Mouse (Mus musculus): Measurements from ENCODE around the gene St3gal3.

Gene St3gal3

DNA sequence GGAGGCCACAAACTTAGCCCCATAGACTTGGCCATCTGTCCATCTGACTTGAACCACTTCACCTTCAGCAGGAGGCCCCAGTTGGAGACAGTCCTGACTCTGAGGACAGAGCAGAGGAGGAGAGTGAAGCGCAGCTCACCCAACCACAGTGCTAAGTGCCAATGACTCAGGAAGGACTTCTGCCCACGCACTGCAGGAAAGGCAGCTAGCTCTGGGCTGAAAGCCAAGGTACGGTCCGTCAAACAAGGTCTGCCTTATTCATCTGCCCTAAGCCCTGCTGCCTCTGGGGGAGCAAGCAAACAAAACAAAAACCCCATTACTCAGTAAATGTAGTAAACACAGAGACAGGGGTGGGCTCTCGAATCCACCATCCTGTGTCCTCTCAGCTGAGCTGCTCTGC lies 4.2 kb upstream of the St3gal3 start:
- peak; percentile 81 for DNase-seq

DNA sequence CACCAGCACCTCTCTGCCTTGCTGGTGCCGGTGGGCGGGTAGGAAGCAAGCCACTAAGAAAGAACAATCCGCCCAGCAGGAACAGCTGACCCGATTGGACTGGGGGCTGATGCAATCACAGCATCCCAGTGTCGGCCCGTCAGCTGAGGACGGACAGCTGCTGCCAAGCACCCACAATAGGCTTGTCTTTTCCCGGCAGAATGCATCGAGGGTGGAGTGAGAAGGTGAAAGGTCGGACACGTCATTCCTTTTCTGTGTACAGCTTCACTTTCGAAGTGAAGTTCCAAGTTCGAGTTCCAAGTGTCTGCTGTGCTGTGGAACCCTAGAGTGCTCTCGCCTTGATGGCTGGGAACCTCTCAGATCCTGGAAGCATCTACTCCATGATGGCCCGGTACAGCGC lies 3.1 kb upstream of the St3gal3 start:
- peak; percentile 55 for DNase-seq

DNA sequence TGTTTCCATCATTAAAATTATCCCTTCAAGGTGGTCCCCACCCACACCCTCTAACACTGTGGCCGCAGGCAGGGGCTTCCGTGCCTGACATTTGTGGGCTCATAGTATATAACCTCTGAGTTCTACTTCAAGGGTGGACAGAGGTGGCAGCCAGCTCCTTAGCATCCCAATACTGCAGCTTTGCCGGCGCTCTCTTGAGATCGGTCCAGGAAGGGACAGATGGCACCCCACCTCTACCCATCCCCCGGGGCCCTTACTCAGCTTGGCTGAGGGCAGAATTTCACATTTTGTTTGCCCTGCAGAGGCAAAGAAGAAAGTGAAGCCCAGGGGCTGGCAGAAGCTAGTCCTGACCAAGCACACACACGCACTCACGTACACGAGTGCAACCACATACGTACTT lies 2.6 kb upstream of the St3gal3 start:
- DNase-seq = no peak

DNA sequence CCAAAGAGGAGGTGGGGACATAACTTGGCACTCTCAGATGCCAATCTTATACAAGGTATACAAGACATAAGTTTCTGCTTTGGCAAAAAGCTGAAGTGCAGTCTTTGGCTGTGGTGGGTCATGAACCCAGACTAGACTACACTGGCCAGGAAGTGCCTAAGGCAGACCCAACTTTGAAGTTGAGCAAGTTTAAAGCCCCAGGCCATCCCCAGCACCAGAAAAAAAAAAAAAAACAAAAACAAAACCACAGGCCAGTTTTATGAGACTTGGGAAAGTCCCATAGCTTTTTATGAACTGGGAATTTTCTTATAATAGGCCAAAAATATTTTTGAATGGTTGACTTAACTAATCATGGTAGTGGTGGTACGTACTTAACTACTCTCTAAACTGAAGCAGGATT lies 700 bp upstream of the St3gal3 start:
- DNase-seq = no peak

DNA sequence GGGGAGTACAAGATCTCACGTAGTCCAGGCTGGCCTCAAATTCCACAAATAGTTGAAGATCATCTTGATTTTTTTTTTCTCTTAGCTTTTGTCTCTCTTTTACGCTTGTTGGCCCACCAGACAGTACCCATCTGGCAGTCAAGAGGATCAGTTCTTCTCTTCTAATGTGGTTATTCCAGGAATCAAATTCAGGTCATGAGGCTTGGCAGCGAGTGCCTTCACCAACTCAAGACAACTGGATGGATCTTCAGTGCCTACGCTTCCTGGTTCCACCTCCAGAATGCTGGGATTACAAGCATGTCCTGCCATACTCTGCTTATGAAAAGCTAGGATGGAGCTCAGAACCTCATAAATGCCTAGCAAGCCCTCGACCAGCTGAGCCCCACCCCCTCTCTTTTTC lies 3.4 kb downstream of the St3gal3 start:
- peak; percentile 43 for DNase-seq

DNA sequence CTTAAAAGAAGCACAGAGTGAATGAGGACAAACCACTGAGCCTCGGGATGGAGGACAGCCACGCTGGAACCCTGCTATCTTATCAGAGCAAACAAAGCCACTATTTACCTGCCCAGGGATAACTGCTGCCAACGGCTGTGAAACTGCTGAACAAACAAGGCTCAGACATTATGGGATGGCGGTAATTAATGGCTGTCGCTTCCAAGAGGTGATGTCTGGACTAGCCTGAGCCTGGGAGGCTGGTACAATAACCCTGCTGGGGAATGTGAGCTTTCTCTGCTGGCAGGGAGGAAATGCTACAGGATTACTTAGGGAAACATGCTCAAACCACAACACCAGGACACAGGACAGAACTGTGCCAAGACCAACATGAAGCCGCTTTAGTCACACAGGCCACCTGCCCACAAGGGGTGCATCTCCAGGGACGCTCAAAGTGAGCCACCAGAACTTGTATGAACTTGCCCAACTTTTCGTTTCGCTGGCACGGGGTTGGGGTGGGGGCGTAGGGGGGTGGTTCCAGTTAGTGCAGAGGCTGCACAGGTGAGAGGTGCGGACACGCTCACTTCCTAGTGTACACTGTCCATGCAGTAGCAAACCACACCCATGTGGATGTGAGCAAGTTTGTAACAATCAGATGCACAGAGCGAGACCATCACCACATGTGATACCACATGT lies 11.5 kb downstream of the St3gal3 start:
- DNase-seq = no peak

DNA sequence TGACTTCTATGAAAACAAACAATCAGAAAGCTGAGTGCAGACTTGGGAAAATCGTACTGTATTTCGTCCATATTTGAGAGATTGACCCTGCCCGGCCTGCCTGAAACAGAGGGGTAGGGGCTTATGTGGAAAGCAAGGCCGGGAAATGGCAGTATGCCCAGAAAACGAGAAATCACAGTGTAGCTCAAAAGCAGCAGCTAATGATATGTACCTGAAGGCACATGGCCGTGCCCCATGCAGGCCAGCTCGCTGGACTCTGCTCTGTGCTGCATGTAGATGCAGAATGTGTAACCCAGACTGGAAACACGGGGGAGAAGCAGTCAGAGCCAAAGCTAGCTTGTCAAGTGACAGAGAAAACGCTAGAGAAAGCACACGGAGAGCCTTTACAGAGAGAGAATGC lies 12.6 kb downstream of the St3gal3 start:
- DNase-seq = no peak

DNA sequence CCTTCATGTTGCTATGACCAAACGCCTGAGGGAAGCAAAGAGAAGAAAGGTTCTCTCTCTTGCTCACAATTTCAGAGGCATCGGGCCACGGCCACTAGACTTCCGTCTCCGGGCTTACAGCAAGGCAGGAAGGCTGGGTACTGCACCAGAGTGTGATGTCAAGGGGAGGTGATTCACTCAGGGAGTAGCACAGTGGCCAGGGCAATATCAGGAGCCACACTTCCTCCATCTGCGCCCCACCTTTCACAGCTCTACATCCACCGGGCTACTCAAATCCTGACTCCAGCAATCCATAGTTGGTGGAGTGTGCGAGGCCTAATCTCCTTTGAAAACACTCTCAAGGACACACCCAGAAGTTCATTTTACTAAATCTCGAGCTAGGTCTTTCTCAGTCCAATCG lies 17.1 kb downstream of the St3gal3 start:
- DNase-seq = no peak

DNA sequence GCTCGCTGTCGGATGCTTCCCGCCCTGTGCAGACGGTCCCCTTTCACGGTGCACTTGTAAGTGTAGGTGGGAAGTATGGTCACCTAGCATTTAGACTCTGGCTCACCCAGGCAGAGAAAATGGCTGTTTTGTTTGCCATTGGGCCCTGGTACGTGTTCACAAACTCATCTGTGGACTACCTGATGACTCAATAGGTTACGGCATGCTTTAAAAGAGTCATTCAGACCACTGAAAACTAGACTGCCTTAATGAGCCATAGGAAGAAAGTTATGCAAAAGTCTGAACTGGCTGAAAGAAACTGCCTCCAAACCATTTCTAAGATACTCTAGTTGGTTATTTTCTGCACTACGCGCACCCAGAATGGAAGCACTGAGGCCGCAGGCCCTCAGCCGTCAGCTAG lies 18.6 kb downstream of the St3gal3 start:
- DNase-seq = no peak

DNA sequence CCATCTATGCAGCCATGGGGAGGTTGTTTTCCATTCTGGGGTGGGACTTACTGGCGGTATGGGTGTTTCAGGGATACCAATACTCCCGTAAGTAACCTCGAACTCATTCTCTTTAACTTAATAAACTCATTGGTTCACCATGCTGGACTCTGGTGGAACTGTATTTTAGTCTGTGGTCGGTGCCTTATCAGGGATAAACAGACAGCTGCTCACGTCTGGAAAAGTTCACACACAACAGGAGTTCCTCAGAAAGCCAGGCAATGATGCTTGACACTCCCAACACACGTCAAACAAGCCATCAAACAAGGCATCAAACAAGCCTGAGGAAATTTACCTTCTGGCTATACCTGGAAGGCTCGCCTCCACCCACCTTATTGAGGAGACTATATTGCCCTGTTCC lies 19.6 kb downstream of the St3gal3 start:
- DNase-seq = no peak

DNA sequence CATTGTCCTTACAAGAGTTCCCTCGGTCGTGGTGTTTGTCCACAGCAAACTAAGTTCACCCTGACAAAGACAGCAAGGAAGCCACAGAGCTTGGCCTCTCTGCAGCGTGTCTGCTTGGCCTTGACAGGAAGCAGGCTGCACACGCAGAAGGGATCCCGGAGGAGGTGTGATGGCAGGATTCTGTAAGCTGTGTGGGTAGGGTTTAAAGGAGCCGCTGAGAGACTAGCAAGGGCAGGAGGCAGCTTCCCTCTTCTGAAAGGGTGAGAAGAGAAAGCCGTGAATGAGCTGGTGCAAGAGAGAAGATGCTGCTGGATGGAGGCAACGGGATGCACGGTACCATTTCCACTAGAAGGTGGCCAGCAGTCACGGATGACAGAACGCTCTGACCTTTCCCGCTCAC lies 22.1 kb downstream of the St3gal3 start:
- DNase-seq = peak; percentile 44

DNA sequence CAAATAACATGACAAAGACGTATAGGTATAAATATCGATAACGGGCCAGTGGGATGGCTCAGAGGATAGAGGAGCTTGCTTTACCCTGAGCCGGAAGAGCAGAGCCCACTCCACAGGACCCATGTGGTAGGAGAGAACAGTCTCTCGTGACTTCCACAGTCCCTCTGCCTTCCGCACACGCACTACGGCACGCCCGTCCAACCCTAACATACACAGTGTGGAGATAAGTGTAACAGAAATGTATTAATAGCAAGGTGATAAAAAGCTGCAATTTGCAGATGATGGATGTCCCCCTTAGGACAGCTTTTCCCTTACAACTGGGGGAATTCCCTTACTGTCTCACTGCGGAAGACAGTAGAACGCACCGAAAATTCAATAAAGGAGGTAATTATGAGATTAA lies 25.1 kb downstream of the St3gal3 start:
- no peak for DNase-seq

DNA sequence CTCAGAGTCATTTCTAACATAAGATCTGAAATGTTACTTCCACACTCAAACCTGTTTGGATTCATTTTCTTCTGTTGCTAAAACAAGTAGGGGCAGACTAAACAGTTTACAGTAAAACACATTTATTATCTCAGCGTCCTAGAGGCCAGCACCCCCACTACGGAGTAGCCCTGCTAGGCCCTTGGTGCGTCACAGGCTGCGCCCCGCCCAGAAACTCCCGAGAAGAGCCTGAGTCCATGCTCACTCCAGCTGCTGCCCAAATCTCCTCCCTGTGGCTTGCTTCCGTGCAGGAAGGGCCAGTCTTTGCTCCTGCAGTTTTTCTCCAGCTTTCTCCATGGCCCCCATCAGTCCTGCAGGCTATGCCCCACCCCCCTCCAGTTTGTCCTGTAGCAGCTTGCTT lies 25.9 kb downstream of the St3gal3 start:
- DNase-seq = no peak

DNA sequence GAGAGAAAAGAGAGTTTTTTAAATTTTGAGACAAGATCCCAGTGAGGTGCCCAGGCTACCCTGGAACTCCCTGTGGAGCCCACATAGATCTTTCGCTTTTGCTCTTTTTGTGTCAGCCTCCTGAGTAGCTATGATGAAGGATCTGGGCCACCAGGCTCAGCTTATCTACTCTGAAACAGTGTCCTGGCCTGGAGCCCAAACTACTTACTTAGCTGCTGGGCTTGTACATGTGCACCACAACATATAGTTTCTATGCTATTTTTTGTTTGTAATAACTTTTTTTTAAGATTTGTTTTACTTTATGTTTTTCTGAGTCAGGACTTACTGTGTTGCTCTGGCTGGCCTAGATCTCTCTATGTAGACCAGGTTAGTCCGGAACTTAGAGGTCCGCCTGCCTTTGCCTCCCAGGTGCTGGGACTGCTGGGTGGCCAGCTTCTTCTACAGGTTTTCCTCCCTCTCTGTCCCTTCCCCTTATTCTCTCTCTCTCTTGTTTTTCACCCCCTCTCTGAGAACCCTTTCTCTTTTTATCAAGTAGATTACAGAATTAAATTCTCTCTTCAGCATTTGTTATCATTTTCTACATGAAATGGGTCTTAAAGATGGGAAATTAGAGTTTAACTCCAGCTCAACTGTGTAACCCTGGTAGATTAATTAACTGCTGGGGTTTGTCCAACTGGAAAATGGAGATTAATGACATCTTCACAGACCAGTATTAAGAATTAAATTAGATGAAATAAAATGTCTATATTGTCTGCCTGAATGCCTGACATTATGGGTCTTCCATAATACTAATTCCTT lies 29.3 kb downstream of the St3gal3 start:
- no peak for DNase-seq

DNA sequence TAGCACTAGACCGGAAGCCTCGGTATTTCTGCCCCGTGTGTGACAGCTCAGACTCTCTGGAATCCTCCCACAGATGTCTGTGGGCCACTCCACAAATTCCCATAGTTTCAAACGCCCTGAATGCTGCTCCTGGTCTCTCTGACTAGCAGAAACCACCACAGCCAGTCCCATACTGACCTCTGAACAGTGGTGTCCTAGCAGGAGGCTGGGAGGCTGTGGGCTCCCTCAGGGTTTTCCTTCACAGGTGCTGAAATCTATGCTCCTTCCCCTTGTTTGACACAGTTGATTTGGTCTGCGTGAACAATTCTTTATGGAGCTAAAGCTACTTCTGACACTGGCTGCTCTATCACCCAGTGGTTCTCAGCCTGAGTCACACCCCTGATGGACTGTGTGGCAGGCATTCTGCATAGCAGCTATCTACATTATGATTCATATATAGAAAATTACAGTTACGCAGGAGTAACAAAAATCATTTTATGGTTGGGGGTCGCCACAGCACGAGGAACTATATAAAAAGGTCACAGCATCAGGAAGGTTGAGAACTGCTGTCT lies 31.4 kb downstream of the St3gal3 start:
- no peak for DNase-seq

DNA sequence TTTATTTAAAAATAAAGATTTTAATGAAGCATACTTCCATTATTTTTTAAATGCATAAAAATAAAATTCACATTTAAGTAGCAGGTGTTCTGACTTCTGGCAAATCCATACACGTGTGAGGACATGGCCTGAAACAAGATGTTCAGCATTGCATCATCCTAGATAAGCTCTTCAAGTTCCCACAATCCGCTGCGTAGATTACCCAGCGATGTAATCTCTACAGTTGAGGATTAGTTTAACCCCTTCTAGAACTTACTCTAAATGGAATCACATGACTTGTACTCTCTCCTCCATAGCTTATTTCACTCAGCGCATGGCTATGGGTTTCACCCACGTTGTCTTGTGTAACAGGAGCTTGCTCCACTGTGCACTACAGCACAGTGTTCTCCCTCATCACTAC lies 33.2 kb downstream of the St3gal3 start:
- DNase-seq = no peak

DNA sequence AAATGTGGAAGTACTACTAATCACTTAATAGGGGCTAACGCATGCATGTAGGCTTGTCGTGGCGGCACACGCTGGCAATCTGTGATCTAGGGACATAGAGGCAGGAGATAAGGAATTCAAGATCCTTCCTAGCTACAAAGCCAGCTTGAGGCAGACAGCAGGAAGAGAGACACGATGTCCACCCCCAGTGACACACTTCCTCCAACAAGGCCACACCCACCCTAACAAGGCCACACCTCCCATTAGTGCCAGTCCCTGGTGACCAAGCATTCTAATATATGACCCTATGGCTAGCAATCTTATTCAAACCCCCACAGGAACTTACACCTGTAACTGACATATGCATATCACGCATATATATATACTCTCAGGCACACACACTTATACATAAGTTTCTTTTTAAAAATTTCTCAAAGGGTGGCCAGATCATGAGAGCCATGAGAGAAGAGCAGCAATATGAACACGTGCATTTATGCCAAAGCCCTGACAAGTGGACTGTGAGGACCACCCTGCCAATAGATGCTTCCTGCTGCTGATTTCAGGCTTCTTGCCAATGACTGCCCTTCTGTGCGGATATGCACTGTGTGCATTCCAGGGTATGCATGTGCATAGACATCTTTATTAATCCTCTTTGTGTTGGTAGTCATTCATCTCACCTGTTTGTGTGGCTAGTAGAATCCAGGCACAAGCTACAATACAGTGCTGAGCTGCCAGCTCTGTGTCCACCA lies 34.9 kb downstream of the St3gal3 start:
- no peak for DNase-seq

DNA sequence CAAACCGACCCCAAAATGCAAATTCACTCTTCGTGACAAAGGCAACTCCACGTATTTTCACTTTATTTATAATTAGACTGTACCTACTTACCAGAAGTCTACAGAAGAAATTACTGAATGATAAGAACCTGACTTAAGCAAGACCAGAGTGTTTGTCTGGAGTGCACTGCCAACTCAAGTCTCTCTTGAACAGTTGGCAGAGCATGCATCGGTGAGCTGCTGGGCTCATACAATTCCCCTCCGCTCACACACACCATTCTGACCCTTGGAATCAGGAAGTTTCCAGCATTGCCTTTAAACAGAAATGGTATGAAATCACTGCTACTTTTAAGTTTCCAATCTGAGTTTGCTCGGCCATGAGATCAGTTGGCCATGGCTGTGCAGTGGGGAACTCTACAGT lies 36.1 kb downstream of the St3gal3 start:
- no peak for DNase-seq

DNA sequence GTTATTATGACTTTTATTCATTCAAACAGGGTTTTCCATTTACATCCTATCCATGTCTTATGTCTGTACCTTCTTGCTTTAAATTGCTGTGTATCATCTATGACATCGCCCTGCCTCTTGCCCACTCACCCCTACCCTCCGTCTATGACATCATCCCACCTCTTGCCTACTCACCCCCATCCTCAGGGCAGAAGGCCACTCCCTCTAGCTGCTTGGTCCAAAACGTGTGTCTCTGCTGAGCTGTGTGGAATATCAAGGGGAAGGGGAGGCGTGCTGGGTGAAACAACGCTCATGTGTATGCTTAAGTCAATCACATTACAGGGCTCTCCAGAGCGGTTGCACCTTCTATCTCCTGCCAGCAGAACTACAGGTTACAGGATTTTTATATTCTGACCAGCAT lies 38.6 kb downstream of the St3gal3 start:
- no peak for DNase-seq

DNA sequence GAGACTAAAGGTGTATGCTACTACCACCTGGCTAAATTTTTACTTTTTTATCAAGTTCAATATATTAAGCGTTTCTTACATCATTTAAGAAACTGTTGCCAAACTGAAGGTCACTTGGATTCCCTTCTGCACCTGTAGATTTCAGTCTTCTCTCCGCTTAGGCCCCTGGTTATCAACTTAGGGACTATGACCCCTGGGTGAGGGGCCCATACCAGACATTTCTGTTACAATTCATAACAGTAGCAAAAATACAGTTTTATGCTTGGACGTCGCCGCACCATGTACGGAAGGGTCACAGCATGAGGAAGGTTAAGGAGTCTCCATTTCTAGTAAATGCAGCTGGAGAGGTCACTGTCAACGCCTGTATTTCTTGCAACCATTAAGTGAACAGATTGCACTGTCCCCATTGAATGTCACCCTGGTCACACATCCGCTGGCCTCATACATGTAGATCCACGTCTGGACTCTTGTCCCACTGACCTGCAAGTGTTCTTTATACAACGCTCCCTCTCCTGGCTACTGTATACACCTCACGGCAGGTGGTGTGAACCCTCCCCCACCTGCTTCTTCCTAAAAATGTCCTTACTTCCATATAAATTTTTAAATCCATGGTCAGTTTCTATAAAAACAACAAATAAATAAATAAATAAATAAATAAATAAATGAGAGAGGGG lies 41.8 kb downstream of the St3gal3 start:
- no peak for DNase-seq

DNA sequence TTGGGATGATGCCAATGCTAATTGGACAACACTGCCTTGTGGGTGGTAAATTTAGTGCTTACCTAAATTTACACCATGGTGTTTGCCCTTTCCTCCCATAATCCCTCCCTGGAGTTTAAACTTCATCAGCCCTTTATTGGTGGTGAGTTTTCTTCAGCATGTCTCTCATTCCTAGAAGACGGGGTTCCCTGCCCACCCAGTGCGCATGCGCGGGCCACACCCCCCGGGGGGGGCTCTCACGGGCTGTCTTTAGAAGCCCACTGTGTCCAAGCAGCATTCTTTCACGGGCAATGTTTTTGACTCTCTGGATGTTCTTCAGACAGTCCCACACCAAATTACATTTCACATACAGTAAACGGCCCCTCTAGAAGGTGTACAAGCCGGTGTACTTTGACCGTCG lies 44.3 kb downstream of the St3gal3 start:
- no peak for DNase-seq

DNA sequence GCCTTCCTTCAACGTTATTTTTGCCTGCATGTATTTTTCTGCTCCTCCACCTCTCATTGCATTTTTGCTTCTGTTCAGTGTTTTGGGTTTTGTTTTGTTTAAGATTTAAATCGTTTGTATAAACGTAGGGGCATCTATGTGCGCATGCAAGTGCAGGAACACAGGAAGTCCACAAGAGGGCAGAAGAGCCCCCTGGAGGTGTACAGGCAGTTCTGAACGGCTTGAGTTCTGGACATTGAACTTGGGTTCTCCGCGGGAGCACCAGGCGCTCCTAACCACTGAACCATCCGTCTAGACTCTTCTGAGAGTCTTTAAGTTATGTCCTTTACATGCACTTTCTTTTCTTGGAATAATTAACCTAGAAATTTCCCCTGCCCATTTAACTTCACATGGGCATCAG lies 44.8 kb downstream of the St3gal3 start:
- peak; percentile 15 for DNase-seq

DNA sequence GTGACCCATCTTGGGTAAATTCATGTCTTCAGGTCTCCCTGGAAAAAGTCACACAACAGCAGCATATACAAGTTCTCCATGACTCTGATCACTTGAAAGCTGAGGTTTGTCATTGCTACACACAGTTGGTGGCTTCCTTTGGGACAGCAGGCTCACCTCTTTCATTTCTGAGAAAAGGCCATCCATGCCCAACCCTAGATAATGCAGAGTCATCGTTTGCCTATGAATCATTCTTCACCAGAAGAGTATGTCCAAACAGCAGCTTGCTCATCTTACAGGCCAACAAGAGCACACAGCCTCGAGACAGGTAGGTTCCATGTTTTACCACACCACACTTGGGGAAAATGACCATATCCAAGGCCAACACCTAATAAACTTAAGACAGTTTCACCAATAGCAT lies 45.9 kb downstream of the St3gal3 start:
- DNase-seq = no peak

Measured in right cerebral cortex, adult 18-20 months (tissue).